Mouse (Mus musculus) heart, postnatal 0 days (tissue): ENCODE measurements around the gene Rapgef1. TPM values are rescaled to one million over a fixed set of nuclear protein-coding genes. Genes with fewer than 3 reads are reported as not detected.
"Not testable (repeated sequence)": the region's sequence is repeated elsewhere in the genome, so short reads cannot be mapped to it uniquely, and the experiment has no call there.

Source experiments
- ATAC-seq: fragments of 200-750 bp; cut with Nextera tagmentation; 2 replicates; pipeline ENCODE4 v1.8.0; 2017; ENCODE audit warnings: low read depth, moderate number of reproducible peaks, moderate library complexity; ENCODE audit not compliant: insufficient read depth
- DNase-seq: peaks from one replicate; pipeline ENCODE4 v3.0.0-alpha.2; 2016; ENCODE audit warnings: low spot score
- H3K27ac ChIP-seq: fragments of 300-500 bp; sonication (generic); 2 replicates; pipeline ENCODE4 v1.5.1; 2014; ENCODE audit warnings: low read depth, mild to moderate bottlenecking
- H3K27me3 ChIP-seq: fragments of 300-500 bp; sonication (generic); 2 replicates; pipeline ENCODE4 v1.6.1; 2014; ENCODE audit warnings: low read length, mixed read lengths; ENCODE audit not compliant: control insufficient read depth, insufficient read depth
- H3K36me3 ChIP-seq: fragments of 300-500 bp; sonication (generic); replicated peaks from 2 replicates; pipeline ENCODE4 v1.6.1; 2014; ENCODE audit warnings: low read length, mixed read lengths; ENCODE audit not compliant: control insufficient read depth, insufficient read depth
- H3K4me1 ChIP-seq: fragments of 300-500 bp; sonication (generic); 2 replicates; pipeline ENCODE4 v1.6.1; 2014; ENCODE audit warnings: antibody characterized with exemption; ENCODE audit not compliant: control insufficient read depth, insufficient read depth
- H3K4me2 ChIP-seq: fragments of 300-500 bp; sonication (generic); 2 replicates; pipeline ENCODE4 v1.6.1; 2014; ENCODE audit warnings: low read depth, mild to moderate bottlenecking, low read length, moderate library complexity
- H3K4me3 ChIP-seq: fragments of 300-500 bp; sonication (generic); 2 replicates; pipeline ENCODE4 v1.5.1; 2014; ENCODE audit warnings: low read depth, low read length
- H3K9ac ChIP-seq: fragments of 300-500 bp; sonication (generic); replicated peaks from 2 replicates; pipeline ENCODE4 v1.6.1; 2014; ENCODE audit warnings: low read depth, low read length, mixed read lengths
- H3K9me3 ChIP-seq: fragments of 300-500 bp; sonication (generic); replicated peaks from 2 replicates; pipeline ENCODE4 v1.6.1; 2016; ENCODE audit warnings: low read length; ENCODE audit not compliant: control insufficient read depth
- CTCF ChIP-seq: IDR thresholded peaks from 2 replicates; pipeline ENCODE4 v1.5.1; 2016; ENCODE audit warnings: antibody characterized with exemption, control low read depth, low read depth
- EP300 ChIP-seq: IDR thresholded peaks from 2 replicates; pipeline ENCODE4 v1.6.1; 2016; ENCODE audit warnings: antibody characterized with exemption, low read depth
- WGBS: fragments of 180-500 bp; shearing (Covaris S2); extraction: QIAGEN DNeasy Blood & Tissue Kit; methylation state at CpG from one replicate; pipeline ENCODE4 v1.1.7; 2014; 5-methylcytosine and 5-hydroxymethylcytosine counted together
- polyA plus RNA-seq: library from polyadenylated mRNA; unstranded; fragments of >200 nt; fragmentation: Nextera tagmentation; extraction: Ambion mirVana; gene quantifications from 2 replicates; pipeline ENCODE4 v1.2.1, GENCODE M21; 2015
- total RNA-seq: library from RNA; depleted of rRNA; stranded (reverse); fragments of >200 nt; gene quantifications from 2 replicates; pipeline ENCODE4 v1.2.3, GENCODE M21; 2014; ENCODE audit warnings: low replicate concordance

Gene Rapgef1
- total and polyA plus RNA-seq, 2 experiments from 2014 or later = 9.0 to 47.6 TPM

- Histone ChIP-seq H3K4me3 (no peak overlapping the region), H3K36me3 (no peaks in the 10 kb centered on the region), H3K9ac (no peak overlapping the region), H3K4me1 (no peaks in the 10 kb centered on the region), H3K27me3 (no peaks in the 10 kb centered on the region), H3K4me2 (no peak overlapping the region), H3K27ac (no peak overlapping the region), H3K9me3 (no peaks in the 10 kb centered on the region)
- no peak for TF ChIP-seq CTCF
- no peak for TF ChIP-seq EP300
- 54% methylated on average over 9 of the region's 9 CpGs for WGBS
- ATAC-seq = no peak
- no peak for DNase-seq
Observed at GRCm38 (mm10) chr2:29768901-29769300, 149.4 kb downstream of the Rapgef1 start.

- Histone ChIP-seq H3K4me3 (no peak overlapping the region), H3K9ac (no peak overlapping the region), H3K4me1 (no peaks in the 10 kb centered on the region), H3K27me3 (no peaks in the 10 kb centered on the region), H3K27ac (no peak overlapping the region), H3K4me2 (no peak overlapping the region), H3K36me3 (no peaks in the 10 kb centered on the region), H3K9me3 (no peaks in the 10 kb centered on the region)
- TF ChIP-seq EP300 = no peak
- TF ChIP-seq CTCF = no peak
- ATAC-seq (no peak), DNase-seq (no peak)
Observed at GRCm38 (mm10) chr2:29770162-29770561, 150.6 kb downstream of the Rapgef1 start.

- H3K36me3 ChIP-seq = peaks cover 4% of the 10 kb centered on the region
- H3K4me1 ChIP-seq = no peaks in the 10 kb centered on the region
- no peak for DNase-seq
- H3K27me3 ChIP-seq = no peaks in the 10 kb centered on the region
- H3K9ac ChIP-seq = no peak overlapping the region
- no peak overlapping the region for H3K4me2 ChIP-seq
- no peak overlapping the region for H3K27ac ChIP-seq
- 49% methylated on average over 8 of the region's 8 CpGs for WGBS
- TF ChIP-seq CTCF (no peak), EP300 (no peak)
- no peak overlapping the region for H3K4me3 ChIP-seq
- no peaks in the 10 kb centered on the region for H3K9me3 ChIP-seq
- no peak for ATAC-seq
Observed at GRCm38 (mm10) chr2:29771611-29772461, 152.3 kb downstream of the Rapgef1 start.

GRCm38 (mm10) chr2:29773323-29773722 lies 153.8 kb downstream of the Rapgef1 start:
- no peak for TF ChIP-seq EP300
- TF ChIP-seq CTCF = no peak
- WGBS = 50% methylated on average over 4 of the region's 4 CpGs
- Histone ChIP-seq H3K4me3 (no peak overlapping the region), H3K36me3 (peaks cover 19% of the 10 kb centered on the region), H3K9me3 (no peaks in the 10 kb centered on the region), H3K4me1 (no peaks in the 10 kb centered on the region), H3K27ac (no peak overlapping the region), H3K27me3 (no peaks in the 10 kb centered on the region), H3K4me2 (no peak overlapping the region), H3K9ac (no peak overlapping the region)
- ATAC-seq (no peak), DNase-seq (no peak)

GRCm38 (mm10) chr2:29781256-29781655 lies 161.7 kb downstream of the Rapgef1 start:
- not testable (repeated sequence) for H3K9ac ChIP-seq, H3K4me1 ChIP-seq, ATAC-seq, DNase-seq, H3K9me3 ChIP-seq, H3K27ac ChIP-seq, H3K4me3 ChIP-seq, H3K27me3 ChIP-seq, H3K4me2 ChIP-seq
- 97% methylated on average over 2 of the region's 2 CpGs for WGBS
- H3K36me3 ChIP-seq = peaks cover 90% of the 10 kb centered on the region

GRCm38 (mm10) chr2:29784290-29784689 lies 164.8 kb downstream of the Rapgef1 start:
- no peak overlapping the region for H3K9ac ChIP-seq
- 66% methylated on average over 4 of the region's 4 CpGs for WGBS
- no peaks in the 10 kb centered on the region; the same call in 1 of the 2 replicates for H3K9me3 ChIP-seq
- H3K36me3 ChIP-seq = peaks cover 61% of the 10 kb centered on the region
- DNase-seq (no peak), ATAC-seq (no peak)
- no peaks in the 10 kb centered on the region for H3K27me3 ChIP-seq
- no peak overlapping the region for H3K27ac ChIP-seq
- TF ChIP-seq EP300 (no peak), CTCF (no peak)
- peaks cover 9% of the 10 kb centered on the region; the same call in 1 of the 2 replicates for H3K4me1 ChIP-seq
- H3K4me3 ChIP-seq = no peak overlapping the region
- H3K4me2 ChIP-seq = no peak overlapping the region
